Mouse (Mus musculus) forebrain, embryonic 16.5 days (tissue): ENCODE results near the gene A930017K11Rik. TPM values are rescaled to one million over a fixed set of nuclear protein-coding genes. Genes with fewer than 3 reads are reported as not detected.

ENCODE experiments used
- ATAC-seq: fragments of 200-750 bp; cut with Nextera tagmentation; 2 replicates; pipeline ENCODE4 v1.8.0; 2017; ENCODE audit warnings: mild to moderate bottlenecking, moderate library complexity
- H3K27ac ChIP-seq: fragments of 300-500 bp; sonication (generic); 2 replicates; pipeline ENCODE4 v1.5.1; 2014; ENCODE audit warnings: low read length, control low read depth
- H3K27me3 ChIP-seq: fragments of 300-500 bp; sonication (generic); replicated peaks from 2 replicates; pipeline ENCODE4 v1.6.1; 2014; ENCODE audit warnings: low read length; ENCODE audit not compliant: control insufficient read depth, insufficient read depth
- H3K36me3 ChIP-seq: fragments of 300-500 bp; sonication (generic); 2 replicates; pipeline ENCODE4 v1.6.1; 2014; ENCODE audit not compliant: control insufficient read depth, insufficient read depth
- H3K4me1 ChIP-seq: fragments of 300-500 bp; sonication (generic); replicated peaks from 2 replicates; pipeline ENCODE4 v1.6.1; 2014; ENCODE audit warnings: low read length; ENCODE audit not compliant: control insufficient read depth, insufficient read depth
- H3K4me2 ChIP-seq: fragments of 300-500 bp; sonication (generic); 2 replicates; pipeline ENCODE4 v1.6.1; 2014; ENCODE audit warnings: mild to moderate bottlenecking, low read length, control low read depth
- H3K4me3 ChIP-seq: fragments of 300-500 bp; sonication (generic); replicated peaks from 2 replicates; pipeline ENCODE4 v1.5.1; 2014; ENCODE audit warnings: mild to moderate bottlenecking, low read length, control low read depth
- H3K9ac ChIP-seq: fragments of 300-500 bp; sonication (generic); replicated peaks from 2 replicates; pipeline ENCODE4 v1.6.1; 2014; ENCODE audit warnings: low read depth, low read length, control low read depth
- H3K9me3 ChIP-seq: fragments of 300-500 bp; sonication (generic); 2 replicates; pipeline ENCODE4 v1.6.1; 2016; ENCODE audit warnings: low read length; ENCODE audit not compliant: control insufficient read depth
- WGBS: fragments of 180-500 bp; shearing (Covaris S2); extraction: QIAGEN DNeasy Blood & Tissue Kit; methylation state at CpG from one replicate; pipeline ENCODE4 v1.1.7; 2014; 5-methylcytosine and 5-hydroxymethylcytosine counted together
- polyA plus RNA-seq: library from polyadenylated mRNA; unstranded; fragments of >200 nt; fragmentation: Nextera tagmentation; extraction: Ambion mirVana; gene quantifications from 2 replicates; pipeline ENCODE4 v1.2.1, GENCODE M21; 2015

A930017K11Rik gene
- polyA plus RNA-seq, 1 experiment from 2014 or later = not detected

GRCm38 (mm10) chr17:25951225-25951802 lies 1.1 kb downstream of the A930017K11Rik start:
- Histone ChIP-seq H3K4me3 (peak overlapping the region; percentile 34), H3K36me3 (no peaks in the 10 kb centered on the region; the same call in 1 of the 2 replicates), H3K4me2 (peak overlapping the region; percentile 46), H3K9ac (no peak overlapping the region), H3K9me3 (no peaks in the 10 kb centered on the region), H3K27me3 (peaks cover 36% of the 10 kb centered on the region), H3K4me1 (peaks cover 11% of the 10 kb centered on the region), H3K27ac (no peak overlapping the region)
- no peak for ATAC-seq
- 1% methylated on average over 33 of the region's 33 CpGs for WGBS

- Histone ChIP-seq H3K4me3 (no peak overlapping the region), H3K4me1 (peaks cover 11% of the 10 kb centered on the region), H3K4me2 (no peak overlapping the region), H3K36me3 (no peaks in the 10 kb centered on the region; the same call in 1 of the 2 replicates), H3K9ac (no peak overlapping the region), H3K9me3 (no peaks in the 10 kb centered on the region), H3K27me3 (peaks cover 36% of the 10 kb centered on the region), H3K27ac (no peak overlapping the region)
- ATAC-seq = no peak
- WGBS = 0% methylated on average over 1 of the region's 3 CpGs
These were observed 1.7 kb downstream of the A930017K11Rik start for GRCm38 (mm10) chr17:25950706-25951105.

GRCm38 (mm10) chr17:25949981-25950380 lies 2.4 kb downstream of the A930017K11Rik start:
- Histone ChIP-seq H3K4me2 (no peak overlapping the region), H3K36me3 (no peaks in the 10 kb centered on the region), H3K4me3 (no peak overlapping the region), H3K27me3 (peaks cover 36% of the 10 kb centered on the region), H3K27ac (no peak overlapping the region), H3K9ac (no peak overlapping the region), H3K4me1 (peaks cover 11% of the 10 kb centered on the region), H3K9me3 (no peaks in the 10 kb centered on the region)
- ATAC-seq = no peak
- WGBS = 80% methylated on average over 5 of the region's 5 CpGs

GRCm38 (mm10) chr17:25948051-25948450 lies 4.3 kb downstream of the A930017K11Rik start:
- no peak overlapping the region for H3K4me2 ChIP-seq
- H3K4me3 ChIP-seq = no peak overlapping the region
- 78% methylated on average over 8 of the region's 8 CpGs for WGBS
- no peak overlapping the region for H3K27ac ChIP-seq
- no peaks in the 10 kb centered on the region for H3K36me3 ChIP-seq
- H3K9me3 ChIP-seq = no peaks in the 10 kb centered on the region
- ATAC-seq = no peak
- H3K9ac ChIP-seq = no peak overlapping the region
- peaks cover 30% of the 10 kb centered on the region for H3K27me3 ChIP-seq
- H3K4me1 ChIP-seq = peaks cover 11% of the 10 kb centered on the region

- H3K4me2 ChIP-seq = no peak overlapping the region
- no peaks in the 10 kb centered on the region for H3K9me3 ChIP-seq
- no peaks in the 10 kb centered on the region for H3K36me3 ChIP-seq
- peaks cover 25% of the 10 kb centered on the region for H3K27me3 ChIP-seq
- ATAC-seq = no peak
- H3K4me1 ChIP-seq = peaks cover 11% of the 10 kb centered on the region
- WGBS = 82% methylated on average over 4 of the region's 4 CpGs
- H3K27ac ChIP-seq = no peak overlapping the region
- no peak overlapping the region for H3K4me3 ChIP-seq
- no peak overlapping the region for H3K9ac ChIP-seq
These were observed 4.8 kb downstream of the A930017K11Rik start for GRCm38 (mm10) chr17:25947576-25947975.

GRCm38 (mm10) chr17:25946891-25947290 lies 5.5 kb downstream of the A930017K11Rik start:
- H3K27ac ChIP-seq = no peak overlapping the region
- H3K27me3 ChIP-seq = peaks cover 18% of the 10 kb centered on the region
- WGBS = 90% methylated on average over 8 of the region's 8 CpGs
- H3K9ac ChIP-seq = no peak overlapping the region
- no peak overlapping the region for H3K4me2 ChIP-seq
- peaks cover 14% of the 10 kb centered on the region for H3K4me1 ChIP-seq
- H3K9me3 ChIP-seq = no peaks in the 10 kb centered on the region
- no peaks in the 10 kb centered on the region for H3K36me3 ChIP-seq
- H3K4me3 ChIP-seq = no peak overlapping the region
- ATAC-seq = no peak

- Histone ChIP-seq H3K9me3 (no peaks in the 10 kb centered on the region), H3K27ac (no peak overlapping the region), H3K9ac (no peak overlapping the region), H3K27me3 (peaks cover 12% of the 10 kb centered on the region), H3K4me3 (no peak overlapping the region), H3K36me3 (no peaks in the 10 kb centered on the region), H3K4me1 (peaks cover 10% of the 10 kb centered on the region), H3K4me2 (no peak overlapping the region)
- whole genome bisulfite sequencing = 75% methylated on average over 7 of the region's 7 CpGs
- ATAC-seq = no peak
These were observed 6.0 kb downstream of the A930017K11Rik start for GRCm38 (mm10) chr17:25946349-25946748.

- Histone ChIP-seq H3K27ac (no peak overlapping the region), H3K27me3 (peaks cover 8% of the 10 kb centered on the region; the same call in 1 of the 2 replicates), H3K36me3 (no peaks in the 10 kb centered on the region), H3K4me2 (no peak overlapping the region), H3K9me3 (no peaks in the 10 kb centered on the region), H3K4me3 (no peak overlapping the region), H3K4me1 (peaks cover 14% of the 10 kb centered on the region), H3K9ac (no peak overlapping the region)
- no peak for ATAC-seq
- WGBS = 58% methylated on average over 9 of the region's 9 CpGs
These were observed 6.7 kb downstream of the A930017K11Rik start for GRCm38 (mm10) chr17:25945517-25946155.

- ATAC-seq = no peak
- H3K4me3 ChIP-seq = no peak within 1 kb of the TSS
- H3K4me1 ChIP-seq = peaks cover 14% of the 10 kb centered on the region
- H3K9ac ChIP-seq = no peak within 1 kb of the TSS
- H3K4me2 ChIP-seq = no peak within 1 kb of the TSS
- whole genome bisulfite sequencing = 67% methylated on average over 6 of the region's 6 CpGs
- no peak within 1 kb of the TSS for H3K27ac ChIP-seq
- no peaks in the 10 kb centered on the region for H3K9me3 ChIP-seq
- H3K36me3 ChIP-seq = no peaks in the 10 kb centered on the region
- H3K27me3 ChIP-seq = no peaks in the 10 kb centered on the region
These were observed 7.8 kb downstream of the A930017K11Rik start, which contains the start of the genes Pigq and Nhlrc4 for GRCm38 (mm10) chr17:25944366-25945163. Pigq (minus strand) TSS chr17:25944936. Nhlrc4 (minus strand) TSS chr17:25944961.
